Mouse (Mus musculus): ENCODE results near the gene Shc3. TPM values are rescaled to one million over a fixed set of nuclear protein-coding genes. Genes with fewer than 3 reads are reported as not detected.

Gene Shc3
- total and polyA plus RNA-seq, 2 experiments from 2014 or later, result 11.6 to 106 TPM

GRCm38 (mm10) chr13:51518880-51519279 lies 50.3 kb downstream of the Shc3 start:
- no peak for DNase-seq
- Histone ChIP-seq H3K4me2 (ENCODE audit: low read depth) (no peak overlapping the region), H3K27ac (ENCODE audit: low read depth, low read length) (no peak overlapping the region), H3K36me3 (ENCODE audit: insufficient read depth) (no peaks in the 10 kb centered on the region), H3K4me1 (ENCODE audit: insufficient read depth) (no peaks in the 10 kb centered on the region), H3K9ac (no peak overlapping the region), H3K9me3 (ENCODE audit: low read length) (no peaks in the 10 kb centered on the region), H3K27me3 (ENCODE audit: insufficient read depth, low read length) (no peaks in the 10 kb centered on the region), H3K4me3 (ENCODE audit: low read depth, low read length) (no peak overlapping the region)
- WGBS, result 95% methylated on average over 6 of the region's 6 CpGs
- ATAC-seq, result no peak
- TF ChIP-seq CTCF (IDR thresholded peaks at IDR 0.05; ENCODE audit: low read depth), result no peak

- TF ChIP-seq CTCF (IDR thresholded peaks at IDR 0.05; ENCODE audit: low read depth), result no peak
- H3K27me3 ChIP-seq (ENCODE audit: insufficient read depth, low read length), result no peaks in the 10 kb centered on the region
- H3K4me1 ChIP-seq (ENCODE audit: insufficient read depth), result no peaks in the 10 kb centered on the region
- no peak for DNase-seq
- H3K9ac ChIP-seq, result no peak overlapping the region
- no peaks in the 10 kb centered on the region for H3K9me3 ChIP-seq (ENCODE audit: low read length)
- no peak overlapping the region for H3K4me2 ChIP-seq (ENCODE audit: low read depth)
- no peaks in the 10 kb centered on the region for H3K36me3 ChIP-seq (ENCODE audit: insufficient read depth)
- 88% methylated on average over 4 of the region's 4 CpGs for WGBS
- H3K4me3 ChIP-seq (ENCODE audit: low read depth, low read length), result no peak overlapping the region
- ATAC-seq, result no peak
- no peak overlapping the region for H3K27ac ChIP-seq (ENCODE audit: low read depth, low read length)
These were observed 51.3 kb downstream of the Shc3 start for GRCm38 (mm10) chr13:51517943-51518342.

GRCm38 (mm10) chr13:51508836-51509235 lies 60.4 kb downstream of the Shc3 start:
- no peak overlapping the region for H3K4me2 ChIP-seq (ENCODE audit: low read depth)
- no peak overlapping the region for H3K4me3 ChIP-seq (ENCODE audit: low read depth, low read length)
- H3K9ac ChIP-seq, result no peak overlapping the region
- DNase-seq (no peak), ATAC-seq (no peak)
- WGBS, result 83% methylated on average over 9 of the region's 9 CpGs
- no peaks in the 10 kb centered on the region for H3K9me3 ChIP-seq (ENCODE audit: low read length)
- H3K27me3 ChIP-seq (ENCODE audit: insufficient read depth, low read length), result no peaks in the 10 kb centered on the region
- H3K27ac ChIP-seq (ENCODE audit: low read depth, low read length), result no peak overlapping the region
- H3K4me1 ChIP-seq (ENCODE audit: insufficient read depth), result no peaks in the 10 kb centered on the region
- 0 out of 2 replicates have a peak, but pooled peaks cover 2% of the 10 kb centered on the region for H3K36me3 ChIP-seq (ENCODE audit: insufficient read depth)
- no peak for TF ChIP-seq CTCF (IDR thresholded peaks at IDR 0.05; ENCODE audit: low read depth)

GRCm38 (mm10) chr13:51505711-51506110 lies 63.5 kb downstream of the Shc3 start:
- no peak overlapping the region for H3K4me2 ChIP-seq (ENCODE audit: low read depth)
- H3K4me3 ChIP-seq (ENCODE audit: low read depth, low read length), result no peak overlapping the region
- ATAC-seq, result peak; percentile 12; the same call in 1 of the 2 replicates
- no peaks in the 10 kb centered on the region for H3K4me1 ChIP-seq (ENCODE audit: insufficient read depth)
- H3K27me3 ChIP-seq (ENCODE audit: insufficient read depth, low read length), result no peaks in the 10 kb centered on the region
- TF ChIP-seq CTCF (IDR thresholded peaks at IDR 0.05; ENCODE audit: low read depth), result no peak
- H3K9ac ChIP-seq, result no peak overlapping the region
- WGBS, result 69% methylated on average over 5 of the region's 5 CpGs
- DNase-seq, result no peak
- no peaks in the 10 kb centered on the region for H3K9me3 ChIP-seq (ENCODE audit: low read length)
- no peak overlapping the region for H3K27ac ChIP-seq (ENCODE audit: low read depth, low read length)
- 0 out of 2 replicates have a peak, but pooled peaks cover 2% of the 10 kb centered on the region for H3K36me3 ChIP-seq (ENCODE audit: insufficient read depth)

GRCm38 (mm10) chr13:51499769-51500168 lies 69.5 kb downstream of the Shc3 start:
- no peak for TF ChIP-seq CTCF (IDR thresholded peaks at IDR 0.05; ENCODE audit: low read depth)
- WGBS, result 52% methylated on average over 1 of the region's 1 CpGs
- Histone ChIP-seq H3K27ac (ENCODE audit: low read depth, low read length) (no peak overlapping the region), H3K9ac (no peak overlapping the region), H3K36me3 (ENCODE audit: insufficient read depth) (no peaks in the 10 kb centered on the region), H3K4me1 (ENCODE audit: insufficient read depth) (no peaks in the 10 kb centered on the region), H3K4me3 (ENCODE audit: low read depth, low read length) (no peak overlapping the region), H3K9me3 (ENCODE audit: low read length) (no peaks in the 10 kb centered on the region), H3K4me2 (ENCODE audit: low read depth) (no peak overlapping the region), H3K27me3 (ENCODE audit: insufficient read depth, low read length) (no peaks in the 10 kb centered on the region)
- ATAC-seq, result peak; percentile 58
- peak; percentile 19 for DNase-seq

- Histone ChIP-seq H3K4me2 (ENCODE audit: low read depth) (no peak overlapping the region), H3K36me3 (ENCODE audit: insufficient read depth) (no peaks in the 10 kb centered on the region), H3K9me3 (ENCODE audit: low read length) (no peaks in the 10 kb centered on the region), H3K27me3 (ENCODE audit: insufficient read depth, low read length) (no peaks in the 10 kb centered on the region), H3K4me1 (ENCODE audit: insufficient read depth) (no peaks in the 10 kb centered on the region), H3K27ac (ENCODE audit: low read depth, low read length) (no peak overlapping the region), H3K9ac (no peak overlapping the region), H3K4me3 (ENCODE audit: low read depth, low read length) (no peak overlapping the region)
- WGBS, result 79% methylated on average over 9 of the region's 9 CpGs
- TF ChIP-seq CTCF (IDR thresholded peaks at IDR 0.05; ENCODE audit: low read depth), result no peak
- DNase-seq (no peak), ATAC-seq (no peak)
These were observed 75.5 kb downstream of the Shc3 start for GRCm38 (mm10) chr13:51493676-51494075.

GRCm38 (mm10) chr13:51491649-51492435 lies 77.4 kb downstream of the Shc3 start:
- no peak overlapping the region for H3K27ac ChIP-seq (ENCODE audit: low read depth, low read length)
- no peaks in the 10 kb centered on the region for H3K27me3 ChIP-seq (ENCODE audit: insufficient read depth, low read length)
- ATAC-seq, result no peak
- no peak overlapping the region for H3K4me2 ChIP-seq (ENCODE audit: low read depth)
- 81% methylated on average over 8 of the region's 8 CpGs for WGBS
- H3K9ac ChIP-seq, result no peak overlapping the region
- no peaks in the 10 kb centered on the region for H3K9me3 ChIP-seq (ENCODE audit: low read length)
- H3K36me3 ChIP-seq (ENCODE audit: insufficient read depth), result no peaks in the 10 kb centered on the region
- TF ChIP-seq CTCF (IDR thresholded peaks at IDR 0.05; ENCODE audit: low read depth), result no peak
- DNase-seq, result no peak
- no peak overlapping the region for H3K4me3 ChIP-seq (ENCODE audit: low read depth, low read length)
- H3K4me1 ChIP-seq (ENCODE audit: insufficient read depth), result no peaks in the 10 kb centered on the region
